Mouse (Mus musculus) midbrain, embryonic 15.5 days (tissue): ENCODE data around the gene Zfp982. TPM values are rescaled to one million over a fixed set of nuclear protein-coding genes. Genes with fewer than 3 reads are reported as not detected.

ENCODE experiments used
- polyA plus RNA-seq: library from polyadenylated mRNA; unstranded; fragments of >200 nt; fragmentation: Nextera tagmentation; extraction: Ambion mirVana; gene quantifications from 2 replicates; pipeline ENCODE4 v1.2.1, GENCODE M21; 2015

Gene Zfp982
- polyA plus RNA-seq, 1 experiment from 2014 or later: 3.9 TPM

Other genes with a start within 250 kb of the Zfp982 start
- 0.09 and 0.13 TPM in 2 replicates for gene Zfp988, start 186.7 kb upstream of the Zfp982 start, polyA plus RNA-seq
- gene Zfp978, start 131.1 kb upstream of the Zfp982 start, polyA plus RNA-seq: not detected in 2 replicates
- gene Gm16503, start 47.8 kb downstream of the Zfp982 start, polyA plus RNA-seq: 0.65 and 0.86 TPM in 2 replicates
- 0.10 TPM in 1 of 2 replicates, not detected in the other for gene Zfp985, start 60.9 kb downstream of the Zfp982 start, polyA plus RNA-seq
- gene Zfp979, start 150.1 kb downstream of the Zfp982 start, polyA plus RNA-seq: 1.8 and 2.1 TPM in 2 replicates
- not detected in 2 replicates for gene Zfp534, start 210.1 kb downstream of the Zfp982 start, polyA plus RNA-seq